Mouse (Mus musculus): Measurements from ENCODE around the gene Fahd1.

Gene Fahd1

GRCm38 (mm10) chr17:24850065-24850772 is at the start of gene Fahd1:
Fahd1 (minus strand) TSS chr17:24850364.
- DNase-seq: peak; percentile 99

- DNase-seq: no peak
These were observed 49.0 kb upstream of the Fahd1 start for GRCm38 (mm10) chr17:24899153-24899552.

GRCm38 (mm10) chr17:24898041-24898854 is 48.1 kb upstream of the Fahd1 start:
- peak; percentile 39 for DNase-seq

GRCm38 (mm10) chr17:24897600-24897999 is 47.4 kb upstream of the Fahd1 start:
- no peak for DNase-seq

- DNase-seq: no peak
These were observed 46.8 kb upstream of the Fahd1 start for GRCm38 (mm10) chr17:24896993-24897269.

- peak; percentile 81 for DNase-seq
These were observed 46.3 kb upstream of the Fahd1 start, which contains the start of gene Nme3 for GRCm38 (mm10) chr17:24896241-24896992. Nme3 (plus strand) TSS chr17:24896500.

GRCm38 (mm10) chr17:24895571-24896240 is 45.5 kb upstream of the Fahd1 start:
- no peak for DNase-seq

GRCm38 (mm10) chr17:24894995-24895547 is 44.9 kb upstream of the Fahd1 start, which contains the start of the genes Eme2 and Mrps34:
Eme2 (minus strand) TSS chr17:24895087.
Mrps34 (plus strand) TSS chr17:24895116.
- DNase-seq: peak; percentile 81

- peak; percentile 39 for DNase-seq
These were observed 44.2 kb upstream of the Fahd1 start for GRCm38 (mm10) chr17:24894061-24894994.

- peak; percentile 43 for DNase-seq
These were observed 43.1 kb upstream of the Fahd1 start for GRCm38 (mm10) chr17:24893276-24893675.

- DNase-seq: peak; percentile 64
These were observed 42.6 kb upstream of the Fahd1 start for GRCm38 (mm10) chr17:24892785-24893184.

GRCm38 (mm10) chr17:24891321-24891720 is 41.2 kb upstream of the Fahd1 start:
- peak; percentile 79 for DNase-seq

GRCm38 (mm10) chr17:24890151-24891092 is 40.3 kb upstream of the Fahd1 start:
- no peak for DNase-seq

GRCm38 (mm10) chr17:24888862-24889261 is 38.7 kb upstream of the Fahd1 start:
- DNase-seq: no peak

- DNase-seq: peak; percentile 63
These were observed 37.3 kb upstream of the Fahd1 start for GRCm38 (mm10) chr17:24887291-24888080.

- no peak for DNase-seq
These were observed 36.7 kb upstream of the Fahd1 start for GRCm38 (mm10) chr17:24886932-24887271.

- DNase-seq: peak; percentile 100
These were observed 36.2 kb upstream of the Fahd1 start, which contains the start of the genes Nubp2 and Spsb3 for GRCm38 (mm10) chr17:24886134-24886931. Nubp2 (minus strand) TSS chr17:24886349. Spsb3 (plus strand) TSS chr17:24886643.
